Mouse (Mus musculus) hematopoietic stem cell, adult 5-6 weeks (primary cell): ENCODE data around the gene Hcst. TPM values are rescaled to one million over a fixed set of nuclear protein-coding genes. Genes with fewer than 3 reads are reported as not detected.

Experiments
- ATAC-seq, 2 experiments: fragments of 125-278 bp in 1 of 2; replicated peaks in 1 of 2; 2 replicates each; pipeline ENCODE4 v1.8.0; 2016 to 2017; ENCODE audit warnings: inconsistent platforms in 2 of 2, mild to moderate bottlenecking in 2 of 2, moderate number of reproducible peaks in 2 of 2, low read depth in 1 of 2, moderate TSS enrichment in 1 of 2; ENCODE audit not compliant: low FRiP score in 2 of 2, poor library complexity in 2 of 2, severe bottlenecking in 2 of 2, insufficient read depth in 1 of 2, low TSS enrichment in 1 of 2
- total RNA-seq: library from RNA; stranded (forward); fragments of 172-1452, 232-1000 nt; gene quantifications from 2 replicates; pipeline ENCODE4 v1.2.3, GENCODE M21; 2017

Gene Hcst
- total RNA-seq, 1 experiment from 2014 or later, result 11.6 TPM

- ATAC-seq, result no peak
Observed at GRCm38 (mm10) chr7:30408639-30409038, 11.0 kb downstream of the Hcst start.

GRCm38 (mm10) chr7:30402343-30402742 is 17.3 kb downstream of the Hcst start:
- ATAC-seq, result no peak

GRCm38 (mm10) chr7:30399671-30400070 is 20.0 kb downstream of the Hcst start:
- ATAC-seq, result no peak

GRCm38 (mm10) chr7:30394871-30395270 is 24.8 kb downstream of the Hcst start:
- no peak for ATAC-seq

GRCm38 (mm10) chr7:30394379-30394778 is 25.3 kb downstream of the Hcst start:
- ATAC-seq, result peak; percentile 93 to 99

- ATAC-seq, result no peak
Observed at GRCm38 (mm10) chr7:30393631-30394030, 26.0 kb downstream of the Hcst start.

- no peak for ATAC-seq
Observed at GRCm38 (mm10) chr7:30392746-30393520, 26.7 kb downstream of the Hcst start.

- no peak for ATAC-seq
Observed at GRCm38 (mm10) chr7:30384106-30384505, 35.5 kb downstream of the Hcst start.

- no peak for ATAC-seq
Observed at GRCm38 (mm10) chr7:30380061-30380460, 39.6 kb downstream of the Hcst start.

- peak; percentile 99 to 100 for ATAC-seq
Observed at GRCm38 (mm10) chr7:30373501-30373962, 46.1 kb downstream of the Hcst start.

Other genes starting within 250 kb of the Hcst start
- not detected in 2 replicates for gene Cox7a1, start 235.7 kb downstream of the Hcst start, total RNA-seq
- 215 and 230 TPM in 2 replicates for gene Capns1, start 221.0 kb downstream of the Hcst start, total RNA-seq
- gene Polr2i, start 187.9 kb downstream of the Hcst start, total RNA-seq, result 41.9 and 45.3 TPM in 2 replicates
- 24.8 and 35.0 TPM in 2 replicates for gene Tbcb, start 187.6 kb downstream of the Hcst start, total RNA-seq
- gene Ovol3, start 184.1 kb downstream of the Hcst start, total RNA-seq, result not detected in 2 replicates
- gene Thap8, start 139.8 kb downstream of the Hcst start, total RNA-seq, result 1.1 TPM in 1 of 2 replicates, not detected in the other
- gene Wdr62, start 139.4 kb downstream of the Hcst start, total RNA-seq, result 6.3 and 11.0 TPM in 2 replicates
- gene Clip3, start 128.1 kb downstream of the Hcst start, total RNA-seq, result 4.9 TPM in 1 of 2 replicates, not detected in the other
- 30.5 and 41.4 TPM in 2 replicates for gene Alkbh6, start 111.1 kb downstream of the Hcst start, total RNA-seq
- 2.2 and 2.8 TPM in 2 replicates for gene Syne4, start 105.0 kb downstream of the Hcst start, total RNA-seq
- 0.44 and 3.9 TPM in 2 replicates for gene E130208F15Rik, start 98.1 kb downstream of the Hcst start, total RNA-seq
- gene Sdhaf1, start 96.0 kb downstream of the Hcst start, total RNA-seq, result 8.3 and 11.9 TPM in 2 replicates
- not detected in 2 replicates for gene Lrfn3, start 57.1 kb downstream of the Hcst start, total RNA-seq
- gene Tyrobp, start 6.1 kb downstream of the Hcst start, total RNA-seq, result 50.4 and 134 TPM in 2 replicates
- 40.3 and 45.4 TPM in 2 replicates for gene Nfkbid, start 1.9 kb upstream of the Hcst start, total RNA-seq
- not detected in 2 replicates for gene Aplp1, start 25.7 kb upstream of the Hcst start, total RNA-seq
- not detected in 2 replicates for gene Kirrel2, start 37.8 kb upstream of the Hcst start, total RNA-seq
- gene Nphs1, start 38.5 kb upstream of the Hcst start, total RNA-seq, result 0.55 and 1.4 TPM in 2 replicates
- gene Prodh2, start 73.8 kb upstream of the Hcst start, total RNA-seq, result not detected in 2 replicates
- 10.3 and 15.1 TPM in 2 replicates for gene Arhgap33, start 115.2 kb upstream of the Hcst start, total RNA-seq
- 1.6 and 2.7 TPM in 2 replicates for gene Hspb6, start 132.3 kb upstream of the Hcst start, total RNA-seq
- gene Proser3, start 132.4 kb upstream of the Hcst start, total RNA-seq, result 14.4 and 17.1 TPM in 2 replicates
- 19.6 and 39.0 TPM in 2 replicates for gene Lin37, start 140.0 kb upstream of the Hcst start, total RNA-seq
- 79.4 and 148 TPM in 2 replicates for gene U2af1l4, start 143.4 kb upstream of the Hcst start, total RNA-seq
- gene Gm49396, start 143.5 kb upstream of the Hcst start, total RNA-seq, result 5.0 and 9.4 TPM in 2 replicates
- 122 and 158 TPM in 2 replicates for gene Psenen, start 143.8 kb upstream of the Hcst start, total RNA-seq
- gene Igflr1, start 145.6 kb upstream of the Hcst start, total RNA-seq, result 0.63 TPM in 1 of 2 replicates, not detected in the other
- gene Kmt2b, start 168.9 kb upstream of the Hcst start, total RNA-seq, result 18.7 and 26.5 TPM in 2 replicates
- gene Zbtb32, start 179.1 kb upstream of the Hcst start, total RNA-seq, result not detected in 2 replicates
- not detected in 2 replicates for gene Upk1a, start 193.0 kb upstream of the Hcst start, total RNA-seq
- 272 and 375 TPM in 2 replicates for gene Cox6b1, start 206.3 kb upstream of the Hcst start, total RNA-seq
- not detected in 2 replicates for gene Etv2, start 216.0 kb upstream of the Hcst start, total RNA-seq
- gene Rbm42, start 230.5 kb upstream of the Hcst start, total RNA-seq, result 17.5 and 44.4 TPM in 2 replicates
- 16.2 and 20.0 TPM in 2 replicates for gene Haus5, start 245.1 kb upstream of the Hcst start, total RNA-seq